Mouse (Mus musculus) adrenal gland, postnatal 10 days (tissue): Measurements from ENCODE around the gene Slc28a2. TPM values are rescaled to one million over a fixed set of nuclear protein-coding genes. Genes with fewer than 3 reads are reported as not detected.
"Not testable (repeated sequence)": the region's sequence is repeated elsewhere in the genome, so short reads cannot be mapped to it uniquely, and the experiment has no call there.

Experiments used
- DNase-seq: peaks from one replicate; pipeline ENCODE4 v3.0.0; 2021; ENCODE audit warnings: mixed read lengths
- total RNA-seq, 2 experiments: library from RNA; stranded (reverse); gene quantifications; 2 replicates each; pipeline ENCODE4 v1.2.3; 2021

Slc28a2 gene
- total RNA-seq, 2 experiments from 2014 or later = 10.8 to 16.3 TPM

GRCm38 (mm10) chr2:122467351-122468013, 41.2 kb downstream of the Slc28a2 start:
- peak; percentile 97 for DNase-seq

GRCm38 (mm10) chr2:122469221-122469620, 42.9 kb downstream of the Slc28a2 start:
- DNase-seq = no peak

GRCm38 (mm10) chr2:122476585-122476984, 50.3 kb downstream of the Slc28a2 start:
- no peak for DNase-seq

- DNase-seq = not testable (repeated sequence)
Observed at GRCm38 (mm10) chr2:122483787-122484186, 57.5 kb downstream of the Slc28a2 start.

- no peak for DNase-seq
Observed at GRCm38 (mm10) chr2:122484641-122485040, 58.4 kb downstream of the Slc28a2 start, which contains the start of gene Gm14085. TSS of gene Gm14085 (plus strand) at chr2:122484941.

- DNase-seq = not testable (repeated sequence)
Observed at GRCm38 (mm10) chr2:122485654-122486053, 59.4 kb downstream of the Slc28a2 start.

- DNase-seq = not testable (repeated sequence)
Observed at GRCm38 (mm10) chr2:122486122-122486521, 59.8 kb downstream of the Slc28a2 start.

GRCm38 (mm10) chr2:122486674-122487073, 60.4 kb downstream of the Slc28a2 start:
- no peak for DNase-seq

Other genes starting within 250 kb of the Slc28a2 start
- gene Patl2, start 240.3 kb upstream of the Slc28a2 start, total RNA-seq = under 1 TPM; 0.30 to 0.63 TPM
- gene Terb2, start 240.2 kb upstream of the Slc28a2 start, total RNA-seq = not detected
- gene Sord, start 191.7 kb upstream of the Slc28a2 start, total RNA-seq = 100 to 1,000 TPM in 1 of 2 experiments, 10 to 100 TPM in 1; 96.9 to 127 TPM
- under 1 TPM; 0.15 to 0.33 TPM for gene Duox2, start 128.0 kb upstream of the Slc28a2 start, total RNA-seq
- not detected for gene Duoxa2, start 127.6 kb upstream of the Slc28a2 start, total RNA-seq
- under 1 TPM in 1 of 2 experiments, not detected in 1; 0.33 TPM for gene Duoxa1, start 112.7 kb upstream of the Slc28a2 start, total RNA-seq
- gene Duox1, start 110.8 kb upstream of the Slc28a2 start, total RNA-seq = not detected
- gene Shf, start 57.3 kb upstream of the Slc28a2 start, total RNA-seq = 10 to 100 TPM; 16.7 to 23.7 TPM
- under 1 TPM; 0.67 to 0.69 TPM for gene Gm14085, start 58.5 kb downstream of the Slc28a2 start, total RNA-seq
- 10 to 100 TPM; 12.5 to 16.5 TPM for gene Gatm, start 184.8 kb downstream of the Slc28a2 start, total RNA-seq
- gene AA467197, start 210.5 kb downstream of the Slc28a2 start, total RNA-seq = 1 to 10 TPM in 1 of 2 experiments, under 1 TPM in 1; 0.79 to 1.3 TPM